Mouse (Mus musculus): ENCODE results near the gene Steap3.
"Not testable (repeated sequence)": the region's sequence is repeated elsewhere in the genome, so short reads cannot be mapped to it uniquely, and the experiment has no call there.

Gene Steap3

GRCm38 (mm10) chr1:120272605-120273004 is at the start of gene Steap3:
TSS of gene Steap3 (minus strand) at chr1:120272705.
- no peak for DNase-seq (ENCODE audit: low read depth)

- no peak for DNase-seq (ENCODE audit: low read depth)
Observed at GRCm38 (mm10) chr1:120321270-120322021, 48.9 kb upstream of the Steap3 start.

GRCm38 (mm10) chr1:120305801-120306200 is 33.3 kb upstream of the Steap3 start:
- peak; percentile 5 for DNase-seq (ENCODE audit: low read depth)

- DNase-seq (ENCODE audit: low read depth): no peak
Observed at GRCm38 (mm10) chr1:120296936-120297335, 24.4 kb upstream of the Steap3 start.

- no peak for DNase-seq (ENCODE audit: low read depth)
Observed at GRCm38 (mm10) chr1:120293803-120294202, 21.3 kb upstream of the Steap3 start.

- no peak for DNase-seq (ENCODE audit: low read depth)
Observed at GRCm38 (mm10) chr1:120291709-120292108, 19.2 kb upstream of the Steap3 start.

GRCm38 (mm10) chr1:120289843-120290242 is 17.3 kb upstream of the Steap3 start:
- DNase-seq (ENCODE audit: low read depth): no peak

- DNase-seq (ENCODE audit: low read depth): no peak
Observed at GRCm38 (mm10) chr1:120287679-120288078, 15.2 kb upstream of the Steap3 start.

- DNase-seq (ENCODE audit: low read depth): not testable (repeated sequence)
Observed at GRCm38 (mm10) chr1:120276058-120276457, 3.6 kb upstream of the Steap3 start.

GRCm38 (mm10) chr1:120275224-120275623 is 2.7 kb upstream of the Steap3 start:
- no peak for DNase-seq (ENCODE audit: low read depth)

GRCm38 (mm10) chr1:120270882-120271281 is 1.6 kb downstream of the Steap3 start:
- no peak for DNase-seq (ENCODE audit: low read depth)

- no peak for DNase-seq (ENCODE audit: low read depth)
Observed at GRCm38 (mm10) chr1:120270115-120270514, 2.4 kb downstream of the Steap3 start.

GRCm38 (mm10) chr1:120267631-120268030 is 4.9 kb downstream of the Steap3 start:
- no peak for DNase-seq (ENCODE audit: low read depth)

- DNase-seq (ENCODE audit: low read depth): no peak
Observed at GRCm38 (mm10) chr1:120266460-120266859, 6.0 kb downstream of the Steap3 start.

GRCm38 (mm10) chr1:120264861-120265686 is 7.4 kb downstream of the Steap3 start:
- peak; percentile 79 for DNase-seq (ENCODE audit: low read depth)

- no peak for DNase-seq (ENCODE audit: low read depth)
Observed at GRCm38 (mm10) chr1:120263226-120263625, 9.3 kb downstream of the Steap3 start.

GRCm38 (mm10) chr1:120261166-120261565 is 11.3 kb downstream of the Steap3 start:
- DNase-seq (ENCODE audit: low read depth): no peak

GRCm38 (mm10) chr1:120259249-120259648 is 13.3 kb downstream of the Steap3 start:
- no peak for DNase-seq (ENCODE audit: low read depth)

GRCm38 (mm10) chr1:120258744-120259143 is 13.8 kb downstream of the Steap3 start:
- DNase-seq (ENCODE audit: low read depth): no peak

- DNase-seq (ENCODE audit: low read depth): no peak
Observed at GRCm38 (mm10) chr1:120258245-120258644, 14.3 kb downstream of the Steap3 start.

GRCm38 (mm10) chr1:120253751-120254150 is 18.8 kb downstream of the Steap3 start:
- DNase-seq (ENCODE audit: low read depth): no peak

- no peak for DNase-seq (ENCODE audit: low read depth)
Observed at GRCm38 (mm10) chr1:120252519-120253160, 19.9 kb downstream of the Steap3 start.

GRCm38 (mm10) chr1:120251193-120251592 is 21.3 kb downstream of the Steap3 start:
- no peak for DNase-seq (ENCODE audit: low read depth)

All from fibroblast of lung, adult 2 months (primary cell).